Mouse (Mus musculus) ES-E14 (cell line): ENCODE measurements at regions not wholly inside any gene's neighbourhood (a gene's known extent, or its start where the extent isn't known, plus 50 kb on each side); places are given as distances from the start of the nearest gene placed in this dataset.

Experiments used
- CHD2 ChIP-seq: IDR thresholded peaks from 2 replicates; pipeline ENCODE4 v1.6.1; 2014; ENCODE audit warnings: mild to moderate bottlenecking, low read depth, low read length, inconsistent platforms
- HCFC1 ChIP-seq: IDR thresholded peaks from 2 replicates; pipeline ENCODE4 v1.6.1; 2012; ENCODE audit warnings: low read length, inconsistent platforms, borderline replicate concordance; ENCODE audit not compliant: insufficient read depth
- MAFK ChIP-seq: IDR thresholded peaks from 2 replicates; pipeline ENCODE4 v1.6.1; 2014; ENCODE audit warnings: mild to moderate bottlenecking, low read depth, low read length, inconsistent platforms; ENCODE audit not compliant: insufficient read depth
- ZC3H11A ChIP-seq: IDR thresholded peaks from 2 replicates; pipeline ENCODE4 v1.6.1; 2012; ENCODE audit warnings: low read depth, mild to moderate bottlenecking, inconsistent platforms, low read length, borderline replicate concordance
- ZNF384 ChIP-seq: IDR thresholded peaks from 2 replicates; pipeline ENCODE4 v1.6.1; 2012; ENCODE audit warnings: low read depth, low read length, inconsistent platforms

GRCm38 (mm10) chr1:18849038-18849437 is 253.8 kb upstream of the Tfap2d start:
- TF ChIP-seq ZC3H11A, result no peak
- TF ChIP-seq MAFK, result no peak
- no peak for TF ChIP-seq ZNF384
- no peak for TF ChIP-seq HCFC1
- TF ChIP-seq CHD2, result no peak
